Mouse (Mus musculus) small intestine, adult 2 months (tissue): ENCODE results near the gene Htr5b. TPM values are rescaled to one million over a fixed set of nuclear protein-coding genes. Genes with fewer than 3 reads are reported as not detected.

Experiments
- H3K27ac ChIP-seq: fragments of 200-500 bp; 2 replicates; pipeline ENCODE4 v1.5.1; 2012; ENCODE audit warnings: low read depth, low read length, control low read depth, inconsistent platforms; ENCODE audit not compliant: insufficient read depth
- H3K27me3 ChIP-seq: fragments of 200-500 bp; 2 replicates; pipeline ENCODE4 v1.6.1; 2012; ENCODE audit warnings: mild to moderate bottlenecking, moderate library complexity, low read length, inconsistent platforms; ENCODE audit not compliant: control insufficient read depth, insufficient read depth
- H3K36me3 ChIP-seq: fragments of 200-500 bp; 2 replicates; pipeline ENCODE4 v1.6.1; 2012; ENCODE audit warnings: mild to moderate bottlenecking, low read length, control low read depth, inconsistent platforms; ENCODE audit not compliant: control insufficient read depth, insufficient read depth
- H3K4me1 ChIP-seq: fragments of 200-500 bp; 2 replicates; pipeline ENCODE4 v1.6.1; 2012; ENCODE audit warnings: low read length, inconsistent platforms, mixed read lengths; ENCODE audit not compliant: control insufficient read depth, insufficient read depth, insufficient read length
- H3K4me3 ChIP-seq: fragments of 200-500 bp; 2 replicates; pipeline ENCODE4 v1.5.1; 2012; ENCODE audit warnings: low read depth, mild to moderate bottlenecking, control low read depth, inconsistent platforms, low read length, moderate library complexity
- CTCF ChIP-seq: fragments of 200-500 bp; IDR thresholded peaks from 2 replicates; pipeline ENCODE4 v1.5.1; 2012; ENCODE audit warnings: low read depth, mild to moderate bottlenecking, control low read depth, inconsistent platforms, low read length, moderate library complexity, mixed read lengths; ENCODE audit not compliant: insufficient replicate concordance, insufficient read length; ENCODE audit errors: extremely low read depth
- POLR2A ChIP-seq: fragments of 200-500 bp; IDR thresholded peaks from 2 replicates; pipeline ENCODE4 v1.6.1; 2012; ENCODE audit warnings: low read depth, mild to moderate bottlenecking, control low read depth, inconsistent platforms, low read length, moderate library complexity
- WGBS: fragments of 180-500 bp; shearing (Covaris S2); methylation state at CpG from one replicate; pipeline ENCODE4 v1.1.7; 2018; 5-methylcytosine and 5-hydroxymethylcytosine counted together
- polyA plus RNA-seq: library from polyadenylated mRNA; depleted of rRNA; stranded (reverse); fragments of >200 nt; gene quantifications from 2 replicates; pipeline ENCODE4 v1.2.3, GENCODE M21; 2012

The Htr5b gene
- polyA plus RNA-seq, 1 experiment = not detected

- Histone ChIP-seq H3K36me3 (peaks cover 12% of the 10 kb centered on the region), H3K4me1 (no peaks in the 10 kb centered on the region), H3K27ac (no peak overlapping the region), H3K4me3 (no peak overlapping the region), H3K27me3 (no peaks in the 10 kb centered on the region)
- no peak for TF ChIP-seq POLR2A
- TF ChIP-seq CTCF = no peak
- 74% methylated on average over 4 of the region's 4 CpGs for WGBS
Measured at GRCm38 (mm10) chr1:121549456-121549855, 21.2 kb upstream of the Htr5b start.

- Histone ChIP-seq H3K27ac (no peak overlapping the region), H3K4me1 (no peaks in the 10 kb centered on the region), H3K4me3 (no peak overlapping the region), H3K36me3 (peaks cover 11% of the 10 kb centered on the region), H3K27me3 (no peaks in the 10 kb centered on the region)
- no peak for TF ChIP-seq POLR2A
- TF ChIP-seq CTCF = no peak
- 74% methylated on average over 4 of the region's 4 CpGs for WGBS
Measured at GRCm38 (mm10) chr1:121548667-121549066, 20.4 kb upstream of the Htr5b start.

GRCm38 (mm10) chr1:121546844-121547243, 18.6 kb upstream of the Htr5b start:
- TF ChIP-seq POLR2A (no peak), CTCF (no peak)
- Histone ChIP-seq H3K36me3 (no peaks in the 10 kb centered on the region), H3K27me3 (no peaks in the 10 kb centered on the region), H3K4me3 (no peak overlapping the region), H3K4me1 (no peaks in the 10 kb centered on the region), H3K27ac (no peak overlapping the region)
- 70% methylated on average over 2 of the region's 2 CpGs for WGBS

GRCm38 (mm10) chr1:121540361-121540760, 12.1 kb upstream of the Htr5b start:
- 42% methylated on average over 8 of the region's 8 CpGs for WGBS
- no peaks in the 10 kb centered on the region for H3K36me3 ChIP-seq

GRCm38 (mm10) chr1:121531439-121531838, 3.2 kb upstream of the Htr5b start:
- Histone ChIP-seq H3K27ac (no peak overlapping the region), H3K36me3 (no peaks in the 10 kb centered on the region), H3K4me3 (no peak overlapping the region), H3K27me3 (peaks cover 17% of the 10 kb centered on the region), H3K4me1 (no peaks in the 10 kb centered on the region; the same call in 1 of the 2 replicates)
- 55% methylated on average over 7 of the region's 7 CpGs for WGBS
- TF ChIP-seq CTCF = no peak
- TF ChIP-seq POLR2A = no peak

More at GRCm38 (mm10) chr1:121540361-121540760, 12.1 kb upstream of the Htr5b start:
- Histone ChIP-seq H3K27me3 (no peaks in the 10 kb centered on the region), H3K4me1 (no peaks in the 10 kb centered on the region), H3K4me3 (no peak overlapping the region), H3K27ac (no peak overlapping the region)
- TF ChIP-seq POLR2A (no peak), CTCF (no peak)

GRCm38 (mm10) chr1:121529286-121529685, 1.0 kb upstream of the Htr5b start:
- 82% methylated on average over 6 of the region's 6 CpGs for whole genome bisulfite sequencing

GRCm38 (mm10) chr1:121527600-121528398, 466 bp downstream of the Htr5b start:
- WGBS = 12% methylated on average over 55 of the region's 55 CpGs
- TF ChIP-seq CTCF (no peak), POLR2A (no peak)
- H3K4me3 ChIP-seq = no peak overlapping the region
- H3K4me1 ChIP-seq = no peaks in the 10 kb centered on the region; the same call in 1 of the 2 replicates
- no peak overlapping the region for H3K27ac ChIP-seq
- peaks cover 17% of the 10 kb centered on the region for H3K27me3 ChIP-seq
- no peaks in the 10 kb centered on the region for H3K36me3 ChIP-seq

More at GRCm38 (mm10) chr1:121529286-121529685, 1.0 kb upstream of the Htr5b start:
- Histone ChIP-seq H3K27me3 (peaks cover 17% of the 10 kb centered on the region), H3K4me1 (no peaks in the 10 kb centered on the region; the same call in 1 of the 2 replicates), H3K27ac (no peak overlapping the region), H3K36me3 (no peaks in the 10 kb centered on the region), H3K4me3 (no peak overlapping the region)
- TF ChIP-seq POLR2A = no peak
- no peak for TF ChIP-seq CTCF
